Mouse (Mus musculus): ENCODE measurements at regions not wholly inside any gene's neighbourhood (a gene's known extent, or its start where the extent isn't known, plus 50 kb on each side); places are given as distances from the start of the nearest gene placed in this dataset.
A peak's percentile ranks its signal among the peaks of the same experiment; 100 is the strongest.

DNA sequence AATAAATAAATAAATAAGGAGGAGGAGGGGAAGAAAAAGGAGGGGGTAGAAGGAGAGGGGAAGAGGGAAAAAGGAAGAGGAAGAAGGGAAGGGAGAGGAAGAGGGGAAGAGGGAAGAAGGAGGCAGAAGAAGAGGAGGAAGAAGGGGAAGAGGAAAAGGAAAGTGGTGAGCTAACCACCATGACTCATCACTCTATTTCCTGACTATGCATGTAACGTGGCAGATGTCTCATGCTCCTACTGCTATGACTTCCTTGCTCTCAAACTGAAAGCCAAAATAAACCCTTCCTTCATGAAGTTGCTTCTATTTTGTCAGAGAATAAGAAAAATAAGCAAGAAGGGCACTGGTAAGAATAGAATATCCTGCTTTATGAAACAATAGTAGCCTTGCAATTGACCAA is 242.1 kb upstream of the Rack1 start:
- Histone ChIP-seq H3K9me3 (ENCODE audit: control insufficient read depth, low read length) (no peaks in the 10 kb centered on the region), H3K36me3 (ENCODE audit: control insufficient read depth, insufficient read depth, low read length) (no peaks in the 10 kb centered on the region), H3K4me2 (ENCODE audit: low read depth) (no peak overlapping the region), H3K27ac (ENCODE audit: low read depth, low read length) (no peak overlapping the region), H3K4me3 (ENCODE audit: low read depth, low read length) (no peak overlapping the region), H3K4me1 (ENCODE audit: control insufficient read depth, insufficient read depth, low read length) (no peaks in the 10 kb centered on the region), H3K27me3 (ENCODE audit: control insufficient read depth, insufficient read depth, low read length) (no peaks in the 10 kb centered on the region), H3K9ac (ENCODE audit: low read length) (no peak overlapping the region)
- DNase-seq (ENCODE audit: low spot score): no peak
- ATAC-seq (ENCODE audit: insufficient read depth, low FRiP score, low TSS enrichment): no peak
- WGBS: 85% methylated on average over 1 of the region's 1 CpGs

DNA sequence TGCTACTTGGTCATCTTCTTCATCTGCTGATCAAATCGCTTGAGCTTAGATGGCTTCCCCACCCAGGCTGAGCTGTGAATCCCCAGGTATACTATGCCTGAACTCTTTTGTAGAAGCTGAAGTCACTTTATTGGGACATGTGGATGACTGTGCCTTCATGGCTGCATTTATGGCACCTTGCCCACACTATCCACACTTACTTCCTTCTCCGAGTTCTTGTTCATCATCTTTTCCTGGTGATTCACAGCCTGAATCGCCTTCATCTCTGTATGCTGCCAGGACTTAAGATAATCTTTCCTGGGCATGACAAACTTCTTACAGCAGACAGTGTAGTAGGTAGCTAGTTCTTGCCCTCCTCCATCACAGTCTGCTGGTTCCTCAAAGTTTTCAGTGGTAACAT is 248.1 kb upstream of the Rack1 start:
- Histone ChIP-seq H3K27me3 (ENCODE audit: control insufficient read depth, insufficient read depth, low read length) (no peaks in the 10 kb centered on the region), H3K4me1 (ENCODE audit: control insufficient read depth, insufficient read depth, low read length) (no peaks in the 10 kb centered on the region), H3K4me2 (ENCODE audit: low read depth) (no peak overlapping the region), H3K9ac (ENCODE audit: low read length) (no peak overlapping the region), H3K9me3 (ENCODE audit: control insufficient read depth, low read length) (no peaks in the 10 kb centered on the region), H3K4me3 (ENCODE audit: low read depth, low read length) (no peak overlapping the region), H3K27ac (ENCODE audit: low read depth, low read length) (no peak overlapping the region), H3K36me3 (ENCODE audit: control insufficient read depth, insufficient read depth, low read length) (no peaks in the 10 kb centered on the region)
- 89% methylated on average over 3 of the region's 3 CpGs for whole genome bisulfite sequencing
- DNase-seq (ENCODE audit: low spot score) (no peak), ATAC-seq (ENCODE audit: insufficient read depth, low FRiP score, low TSS enrichment) (no peak)

DNA sequence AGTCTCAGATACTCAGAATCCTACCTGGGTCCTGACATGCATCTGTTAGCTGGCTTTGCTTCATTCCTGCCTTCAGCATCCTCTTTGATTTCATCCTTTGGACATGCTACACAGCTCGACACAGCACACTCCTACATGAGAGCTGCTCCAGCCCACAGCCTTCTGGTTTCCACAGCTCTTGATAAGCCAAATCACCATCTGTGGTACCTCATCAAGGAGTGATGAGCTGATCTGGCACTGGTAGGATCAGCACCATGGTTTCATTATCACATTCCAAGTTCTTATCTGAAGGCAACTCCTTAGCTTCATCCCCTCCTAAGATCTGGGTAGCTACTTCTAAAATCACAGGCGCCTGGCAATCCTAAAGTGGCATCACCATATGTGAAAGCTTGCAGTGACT is 248.9 kb upstream of the Rack1 start:
- Histone ChIP-seq H3K4me2 (ENCODE audit: low read depth) (no peak overlapping the region), H3K9me3 (ENCODE audit: control insufficient read depth, low read length) (no peaks in the 10 kb centered on the region), H3K4me3 (ENCODE audit: low read depth, low read length) (no peak overlapping the region), H3K36me3 (ENCODE audit: control insufficient read depth, insufficient read depth, low read length) (no peaks in the 10 kb centered on the region), H3K4me1 (ENCODE audit: control insufficient read depth, insufficient read depth, low read length) (no peaks in the 10 kb centered on the region), H3K27ac (ENCODE audit: low read depth, low read length) (no peak overlapping the region), H3K27me3 (ENCODE audit: control insufficient read depth, insufficient read depth, low read length) (no peaks in the 10 kb centered on the region), H3K9ac (ENCODE audit: low read length) (no peak overlapping the region)
- WGBS: 85% methylated on average over 2 of the region's 2 CpGs
- ATAC-seq (ENCODE audit: insufficient read depth, low FRiP score, low TSS enrichment): no peak
- DNase-seq (ENCODE audit: low spot score): no peak

DNA sequence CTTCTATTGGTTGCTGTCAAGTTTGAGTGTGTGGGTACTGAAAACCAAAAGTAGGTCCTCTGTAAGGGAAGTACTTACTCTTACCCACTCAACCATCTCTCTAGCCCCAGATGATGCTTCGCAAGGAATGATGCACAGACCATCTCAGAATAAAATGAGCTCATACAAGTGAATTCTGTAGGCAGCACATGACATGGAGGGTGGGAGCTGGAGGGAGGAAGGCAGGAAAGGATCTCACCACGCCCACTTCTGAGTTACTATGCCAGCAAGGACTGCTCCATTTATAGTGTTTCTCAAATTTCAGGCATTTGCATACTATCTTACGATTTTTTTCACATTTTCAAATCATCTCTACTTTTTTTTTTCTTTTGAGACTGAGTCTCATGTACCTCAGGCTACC is 273.8 kb upstream of the Rack1 start:
- no peak for DNase-seq (ENCODE audit: low spot score)
- no peak overlapping the region for H3K27ac ChIP-seq (ENCODE audit: low read depth, low read length)
- ATAC-seq (ENCODE audit: insufficient read depth, low FRiP score, low TSS enrichment): no peak
- H3K27me3 ChIP-seq (ENCODE audit: control insufficient read depth, insufficient read depth, low read length): no peaks in the 10 kb centered on the region
- H3K36me3 ChIP-seq (ENCODE audit: control insufficient read depth, insufficient read depth, low read length): no peaks in the 10 kb centered on the region
- no peak overlapping the region for H3K4me3 ChIP-seq (ENCODE audit: low read depth, low read length)
- no peak overlapping the region for H3K9ac ChIP-seq (ENCODE audit: low read length)
- WGBS: 84% methylated on average over 3 of the region's 3 CpGs
- H3K4me1 ChIP-seq (ENCODE audit: control insufficient read depth, insufficient read depth, low read length): no peaks in the 10 kb centered on the region
- no peak overlapping the region for H3K4me2 ChIP-seq (ENCODE audit: low read depth)
- no peaks in the 10 kb centered on the region for H3K9me3 ChIP-seq (ENCODE audit: control insufficient read depth, low read length)

DNA sequence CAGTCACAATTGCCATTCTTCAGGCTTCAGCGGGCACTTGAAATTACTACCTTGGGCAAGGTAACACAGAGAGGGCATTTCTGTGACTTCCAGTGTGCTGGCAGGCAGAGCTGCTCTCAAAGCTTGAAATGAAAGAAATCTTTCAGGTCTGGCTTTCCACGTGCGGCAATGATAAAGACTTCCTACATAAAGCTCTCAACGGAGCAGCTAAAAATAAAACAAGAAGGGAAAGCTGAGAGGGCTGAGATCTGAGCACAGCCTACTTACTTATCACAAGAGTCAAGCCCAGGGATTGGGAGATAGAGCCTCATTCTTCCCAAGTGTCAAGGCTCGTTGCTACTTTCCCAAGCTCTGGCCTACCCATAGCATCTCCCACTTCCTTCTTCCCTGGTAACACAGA is 274.6 kb upstream of the Rack1 start:
- WGBS: 87% methylated on average over 5 of the region's 5 CpGs
- ATAC-seq (ENCODE audit: insufficient read depth, low FRiP score, low TSS enrichment) (no peak), DNase-seq (ENCODE audit: low spot score) (no peak)
- Histone ChIP-seq H3K27me3 (ENCODE audit: control insufficient read depth, insufficient read depth, low read length) (no peaks in the 10 kb centered on the region), H3K4me2 (ENCODE audit: low read depth) (no peak overlapping the region), H3K4me1 (ENCODE audit: control insufficient read depth, insufficient read depth, low read length) (no peaks in the 10 kb centered on the region), H3K36me3 (ENCODE audit: control insufficient read depth, insufficient read depth, low read length) (no peaks in the 10 kb centered on the region), H3K4me3 (ENCODE audit: low read depth, low read length) (no peak overlapping the region), H3K27ac (ENCODE audit: low read depth, low read length) (no peak overlapping the region), H3K9ac (ENCODE audit: low read length) (no peak overlapping the region), H3K9me3 (ENCODE audit: control insufficient read depth, low read length) (no peaks in the 10 kb centered on the region)

DNA sequence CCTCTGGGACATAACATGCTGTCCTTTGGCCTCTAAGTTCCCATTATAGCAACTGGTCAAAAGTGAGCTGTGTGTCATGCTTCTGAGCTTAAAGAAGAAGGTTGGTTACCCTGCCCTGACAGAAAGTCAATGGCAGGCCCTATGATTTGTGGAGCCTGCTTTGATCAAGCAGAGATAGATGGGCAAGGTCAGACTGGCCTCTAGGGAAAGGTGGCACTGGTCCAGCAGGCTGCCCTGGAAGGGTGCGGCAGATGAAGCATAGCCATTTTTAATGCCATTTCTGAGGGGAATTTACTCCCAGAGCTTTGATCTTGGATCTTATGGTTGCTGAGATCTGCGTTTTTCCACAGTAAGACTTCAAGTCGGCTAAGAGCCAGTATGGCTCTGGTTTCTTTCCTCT is 293.2 kb upstream of the Rack1 start:
- Histone ChIP-seq H3K4me3 (ENCODE audit: low read depth, low read length) (no peak overlapping the region), H3K27ac (ENCODE audit: low read depth, low read length) (no peak overlapping the region), H3K4me1 (ENCODE audit: control insufficient read depth, insufficient read depth, low read length) (no peaks in the 10 kb centered on the region), H3K36me3 (ENCODE audit: control insufficient read depth, insufficient read depth, low read length) (no peaks in the 10 kb centered on the region), H3K9ac (ENCODE audit: low read length) (no peak overlapping the region), H3K9me3 (ENCODE audit: control insufficient read depth, low read length) (no peaks in the 10 kb centered on the region), H3K27me3 (ENCODE audit: control insufficient read depth, insufficient read depth, low read length) (no peaks in the 10 kb centered on the region), H3K4me2 (ENCODE audit: low read depth) (no peak overlapping the region)
- ATAC-seq (ENCODE audit: insufficient read depth, low FRiP score, low TSS enrichment) (no peak), DNase-seq (ENCODE audit: low spot score) (no peak)
- 90% methylated on average over 3 of the region's 3 CpGs for WGBS

DNA sequence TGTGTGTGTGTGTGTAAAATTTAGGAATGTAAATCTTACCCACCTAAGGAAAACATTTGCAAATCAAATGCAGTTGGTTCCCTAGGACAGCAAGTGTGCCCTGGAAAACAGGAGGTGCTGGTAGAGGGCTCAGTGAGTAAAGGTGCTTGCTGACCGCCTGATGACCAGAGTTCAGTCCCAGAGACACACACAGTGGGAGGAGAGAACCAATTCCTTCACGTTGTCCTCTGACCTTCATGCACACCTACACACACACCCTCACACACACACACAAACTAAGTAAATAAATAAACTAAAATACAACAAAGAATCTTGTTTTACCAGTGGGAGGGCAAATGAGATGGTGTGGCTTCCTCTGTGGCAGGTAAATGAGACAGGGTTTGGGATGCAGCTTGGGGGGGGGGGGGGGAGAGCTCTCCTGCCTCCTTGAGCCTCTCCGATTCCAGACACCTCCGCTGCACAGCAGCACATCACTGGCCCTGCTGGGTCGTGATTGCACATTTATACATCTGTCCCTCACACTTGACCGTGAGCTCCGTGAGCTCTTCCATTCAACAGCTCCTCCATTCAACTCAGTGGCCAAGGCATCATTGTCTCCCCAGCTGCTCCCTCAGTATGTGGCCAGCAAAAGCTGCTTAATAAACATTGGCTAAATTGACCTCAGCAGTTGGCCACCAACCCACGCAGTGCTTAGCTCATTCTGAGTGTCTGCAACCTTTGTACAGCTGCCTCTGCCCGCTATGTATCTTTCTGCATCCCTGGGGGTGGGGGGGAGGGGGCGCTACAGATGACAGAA is 297.9 kb upstream of the Rack1 start:
- WGBS: 29% methylated on average over 10 of the region's 10 CpGs

DNA sequence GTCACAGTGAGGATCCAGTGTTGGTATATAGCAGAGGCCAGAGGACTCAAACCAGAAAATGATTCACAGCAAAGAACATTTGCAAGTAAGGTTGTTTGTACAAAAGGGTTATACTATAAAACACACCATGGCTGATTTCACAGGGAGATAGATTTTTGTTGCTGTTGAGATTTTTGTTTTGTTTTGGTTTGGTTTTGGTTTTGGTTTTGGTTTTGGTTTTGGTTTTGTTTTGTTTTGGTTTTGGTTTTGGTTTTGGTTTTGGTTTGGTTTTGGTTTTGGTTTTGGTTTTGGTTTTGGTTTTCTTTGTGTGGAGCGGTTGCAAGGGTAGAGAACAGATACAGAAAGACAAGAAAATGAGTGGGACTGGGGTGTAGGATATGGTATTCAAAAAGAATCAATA is 301.1 kb upstream of the Rack1 start:
- no peak for ATAC-seq (ENCODE audit: insufficient read depth, low FRiP score, low TSS enrichment)

More for the DNA sequence above, 297.9 kb upstream of the Rack1 start:
- DNase-seq (ENCODE audit: low spot score) (peak; percentile 14), ATAC-seq (ENCODE audit: insufficient read depth, low FRiP score, low TSS enrichment) (peak; percentile 76)
- Histone ChIP-seq H3K4me1 (ENCODE audit: control insufficient read depth, insufficient read depth, low read length) (no peaks in the 10 kb centered on the region), H3K4me2 (ENCODE audit: low read depth) (no peak overlapping the region), H3K36me3 (ENCODE audit: control insufficient read depth, insufficient read depth, low read length) (no peaks in the 10 kb centered on the region), H3K27me3 (ENCODE audit: control insufficient read depth, insufficient read depth, low read length) (no peaks in the 10 kb centered on the region), H3K9me3 (ENCODE audit: control insufficient read depth, low read length) (no peaks in the 10 kb centered on the region), H3K9ac (ENCODE audit: low read length) (no peak overlapping the region), H3K4me3 (ENCODE audit: low read depth, low read length) (no peak overlapping the region), H3K27ac (ENCODE audit: low read depth, low read length) (no peak overlapping the region)

DNA sequence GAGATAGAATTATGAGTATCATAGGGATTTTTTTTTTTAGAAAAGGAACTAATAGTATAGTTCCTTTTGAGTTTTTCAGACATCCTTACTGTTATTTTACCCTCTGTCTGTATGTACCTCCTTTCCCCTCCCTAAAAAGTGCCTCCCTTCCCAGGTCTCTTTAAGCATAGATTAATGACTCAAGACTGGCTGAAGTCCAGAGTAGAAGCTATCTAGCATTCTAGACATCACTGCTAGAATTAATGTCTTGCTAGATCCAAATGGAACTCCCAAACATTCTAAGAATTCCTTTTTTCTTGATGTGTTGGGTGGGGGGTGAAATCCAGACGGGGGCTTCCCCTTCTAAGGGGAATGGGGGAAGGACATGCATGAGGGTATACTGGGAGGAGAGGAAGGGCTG is 311.8 kb upstream of the Rack1 start:
- no peaks in the 10 kb centered on the region for H3K36me3 ChIP-seq (ENCODE audit: control insufficient read depth, insufficient read depth, low read length)

More for the DNA sequence above, 301.1 kb upstream of the Rack1 start:
- DNase-seq (ENCODE audit: low spot score): no peak
- H3K27me3 ChIP-seq (ENCODE audit: control insufficient read depth, insufficient read depth, low read length): no peaks in the 10 kb centered on the region
- H3K36me3 ChIP-seq (ENCODE audit: control insufficient read depth, insufficient read depth, low read length): no peaks in the 10 kb centered on the region
- no peak overlapping the region for H3K9ac ChIP-seq (ENCODE audit: low read length)
- H3K9me3 ChIP-seq (ENCODE audit: control insufficient read depth, low read length): no peaks in the 10 kb centered on the region
- no peak overlapping the region for H3K4me2 ChIP-seq (ENCODE audit: low read depth)
- 94% methylated on average over 1 of the region's 1 CpGs for WGBS
- H3K4me1 ChIP-seq (ENCODE audit: control insufficient read depth, insufficient read depth, low read length): no peaks in the 10 kb centered on the region
- no peak overlapping the region for H3K4me3 ChIP-seq (ENCODE audit: low read depth, low read length)
- H3K27ac ChIP-seq (ENCODE audit: low read depth, low read length): no peak overlapping the region

More for the DNA sequence above, 311.8 kb upstream of the Rack1 start:
- H3K9me3 ChIP-seq (ENCODE audit: control insufficient read depth, low read length): no peaks in the 10 kb centered on the region
- DNase-seq (ENCODE audit: low spot score) (no peak), ATAC-seq (ENCODE audit: insufficient read depth, low FRiP score, low TSS enrichment) (no peak)
- H3K4me1 ChIP-seq (ENCODE audit: control insufficient read depth, insufficient read depth, low read length): no peaks in the 10 kb centered on the region
- no peak overlapping the region for H3K9ac ChIP-seq (ENCODE audit: low read length)
- no peaks in the 10 kb centered on the region for H3K27me3 ChIP-seq (ENCODE audit: control insufficient read depth, insufficient read depth, low read length)
- H3K4me3 ChIP-seq (ENCODE audit: low read depth, low read length): no peak overlapping the region
- 67% methylated on average over 1 of the region's 1 CpGs for WGBS
- no peak overlapping the region for H3K27ac ChIP-seq (ENCODE audit: low read depth, low read length)
- no peak overlapping the region for H3K4me2 ChIP-seq (ENCODE audit: low read depth)
